Mouse (Mus musculus): Measurements from ENCODE around the gene Dhx34.

DNA sequence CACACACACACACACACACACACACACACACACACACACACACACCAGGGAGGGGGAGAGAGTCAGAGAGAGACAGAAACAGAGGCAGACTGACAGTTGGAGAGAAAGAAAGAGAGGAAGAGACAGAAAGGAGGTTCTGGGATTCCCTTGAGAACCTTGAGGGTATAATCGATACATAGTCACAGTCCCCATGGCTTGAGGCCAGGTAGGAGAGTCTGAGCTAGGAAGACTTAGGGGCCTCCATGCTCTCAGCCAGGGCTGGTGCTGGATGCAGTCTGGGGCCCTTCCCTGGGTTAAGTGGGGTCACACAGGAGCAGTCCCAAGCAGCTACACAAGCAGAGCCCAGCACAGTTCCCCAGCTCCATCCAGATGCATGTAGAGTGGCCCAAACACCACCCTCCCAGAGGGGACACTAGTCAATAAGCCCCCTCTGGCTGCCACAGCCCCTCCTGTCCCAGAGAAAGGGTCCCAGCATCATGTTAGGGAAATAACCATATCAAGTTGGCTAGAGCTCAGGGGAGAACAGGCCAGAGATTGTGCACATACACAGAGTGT, 49.2 kb downstream of the Dhx34 start:
- no peak for TF ChIP-seq CTCF (IDR thresholded peaks at IDR 0.05; ENCODE audit: control insufficient read depth, insufficient read depth, low read length)
- TF ChIP-seq POLR2A (IDR thresholded peaks at IDR 0.05; ENCODE audit: borderline replicate concordance, control insufficient read depth, low read depth, low read length), result no peak

All from bone marrow, adult 2 months (tissue).